Mouse (Mus musculus) gonadal fat pad, adult 2 months (tissue): Measurements from ENCODE around the gene Sap30bp. TPM values are rescaled to one million over a fixed set of nuclear protein-coding genes. Genes with fewer than 3 reads are reported as not detected.

Experiments
- DNase-seq: peaks from one replicate; pipeline ENCODE4 v3.0.0-alpha.2; 2012; ENCODE audit warnings: low read depth
- polyA plus RNA-seq: library from polyadenylated mRNA; depleted of rRNA; stranded (reverse); fragments of >200 nt; gene quantifications from 2 replicates; pipeline ENCODE4 v1.2.3, GENCODE M21; 2012

Gene Sap30bp
- polyA plus RNA-seq, 1 experiment: 25.2 TPM

DNA sequence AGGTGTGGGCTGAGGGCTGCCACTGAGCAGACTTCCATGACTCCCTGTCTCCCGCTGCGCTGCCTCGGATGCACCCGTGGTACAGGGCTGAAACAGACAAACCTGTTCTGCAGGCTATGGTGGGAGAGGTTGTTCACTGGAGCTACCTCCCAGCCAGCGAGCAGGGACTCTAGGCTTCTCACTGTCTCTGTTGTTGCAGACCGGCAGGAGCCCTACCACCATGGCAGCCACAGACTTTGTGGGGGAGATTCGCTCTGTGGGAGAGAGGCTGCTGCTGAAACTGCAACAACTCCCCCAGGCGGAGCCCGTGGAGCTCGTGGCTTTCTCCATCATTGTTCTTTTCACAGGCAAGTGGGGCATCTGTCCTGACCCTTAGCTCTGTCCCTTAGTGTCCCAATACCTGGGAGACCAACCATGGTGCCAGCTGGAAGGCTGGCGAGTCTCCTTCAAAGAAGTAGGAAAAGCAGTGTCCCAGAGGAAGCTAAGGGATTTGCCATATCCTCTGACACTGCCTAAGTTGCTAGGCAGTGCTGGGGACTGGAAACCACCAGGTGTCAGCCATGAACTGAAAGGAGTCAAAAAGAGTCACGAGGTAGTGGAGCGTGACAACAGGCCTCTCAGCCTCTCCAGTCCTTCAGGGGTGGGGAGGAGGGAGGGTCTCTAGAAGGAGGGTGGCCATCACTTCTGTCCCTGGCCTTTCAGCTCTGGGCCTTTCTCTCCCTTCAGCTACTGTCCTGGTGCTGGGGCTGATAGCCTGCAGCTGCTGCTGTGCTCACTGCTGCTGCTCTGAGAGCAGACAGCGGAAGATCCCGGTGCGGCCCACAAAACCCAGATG, 27.9 kb upstream of the Sap30bp start:
- DNase-seq: no peak

GRCm38 (mm10) chr11:115906116-115906515, 27.0 kb upstream of the Sap30bp start:
- no peak for DNase-seq

GRCm38 (mm10) chr11:115906521-115906920, 26.6 kb upstream of the Sap30bp start:
- no peak for DNase-seq

GRCm38 (mm10) chr11:115911134-115911561, 21.9 kb upstream of the Sap30bp start:
- DNase-seq: no peak

DNA sequence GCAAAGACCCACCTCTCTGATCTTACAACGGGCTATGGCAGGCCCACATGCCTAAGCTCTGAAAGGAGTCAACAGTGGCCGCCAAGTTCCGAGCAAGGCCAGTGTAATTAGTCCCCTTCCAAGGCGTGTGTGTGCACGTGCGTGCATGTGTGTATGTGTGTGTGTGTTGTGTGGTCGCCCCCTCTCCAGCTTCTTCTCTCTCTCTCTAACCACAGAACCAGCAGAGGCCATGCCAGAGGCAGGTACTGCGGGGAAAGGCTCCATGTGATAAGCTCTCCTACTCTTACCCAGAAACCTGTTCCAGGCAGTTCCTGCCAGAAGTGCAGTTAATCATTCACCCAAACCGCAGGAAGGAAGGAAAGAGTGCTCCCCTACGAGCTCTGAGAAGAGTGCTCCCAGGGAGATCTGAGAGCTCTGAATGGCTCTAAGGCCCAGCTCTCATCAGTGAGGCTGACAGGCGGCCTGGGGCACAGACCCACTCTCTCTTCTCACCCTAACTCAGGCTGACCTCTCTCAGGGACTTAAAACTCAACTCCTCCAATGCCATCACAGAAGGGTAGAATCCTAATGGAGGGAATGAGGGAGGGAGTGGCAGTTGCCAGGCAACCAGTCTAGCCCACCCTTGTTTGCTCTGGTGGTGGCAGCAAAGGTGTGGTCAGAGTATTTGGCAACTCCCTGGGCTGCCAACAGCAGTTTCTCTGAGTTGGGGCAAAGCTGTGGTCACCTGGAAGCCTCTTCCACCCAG, 21.3 kb upstream of the Sap30bp start, which contains the start of gene Smim6:
Gene Smim6 (plus strand): TSS at position 386 of the 745 bp plus-strand sequence.
- no peak for DNase-seq

- no peak for DNase-seq
These were observed 16.5 kb upstream of the Sap30bp start for GRCm38 (mm10) chr11:115916579-115916978.

DNA sequence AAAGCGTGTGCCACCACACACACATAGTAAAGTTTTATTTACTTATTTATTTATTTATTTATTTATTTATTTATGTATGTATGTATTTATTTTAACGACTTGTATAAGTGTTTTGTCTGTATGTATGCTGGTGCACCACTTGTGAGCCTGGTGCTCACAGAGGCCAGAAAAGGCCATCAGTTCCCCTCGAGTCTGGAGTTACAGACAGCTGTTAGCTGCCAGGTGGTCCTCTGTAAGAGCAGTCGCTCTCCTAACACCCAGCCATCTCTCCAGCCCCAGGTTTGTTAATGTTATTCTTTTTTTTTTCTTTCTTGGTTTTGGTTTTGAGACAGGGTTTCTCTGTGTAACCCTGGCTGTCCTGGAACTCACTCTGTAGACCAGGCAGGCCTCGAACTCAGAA, 14.4 kb upstream of the Sap30bp start:
- DNase-seq: no peak

DNA sequence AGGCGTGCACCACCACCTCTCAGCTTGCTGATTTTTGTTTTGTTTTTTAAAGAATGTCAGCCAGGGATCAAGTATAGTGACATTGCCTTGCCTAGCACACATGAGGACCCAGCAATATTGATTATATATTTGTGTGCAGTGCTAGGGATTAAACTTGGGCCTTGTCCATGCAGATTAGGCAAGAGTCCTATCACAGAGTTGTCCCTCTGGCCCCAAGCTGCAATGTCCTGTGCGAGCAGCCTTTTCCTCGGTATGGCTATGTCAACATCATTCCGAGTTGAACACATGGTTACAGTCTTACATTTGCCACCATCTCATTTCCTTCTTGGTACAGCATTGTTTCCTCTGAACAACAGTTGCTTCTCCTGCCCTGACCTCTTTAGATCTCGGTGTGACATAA, 14.0 kb upstream of the Sap30bp start:
- no peak for DNase-seq

GRCm38 (mm10) chr11:115920110-115920818, 12.8 kb upstream of the Sap30bp start:
- DNase-seq: no peak

GRCm38 (mm10) chr11:115921986-115922385, 11.1 kb upstream of the Sap30bp start:
- DNase-seq: no peak

DNA sequence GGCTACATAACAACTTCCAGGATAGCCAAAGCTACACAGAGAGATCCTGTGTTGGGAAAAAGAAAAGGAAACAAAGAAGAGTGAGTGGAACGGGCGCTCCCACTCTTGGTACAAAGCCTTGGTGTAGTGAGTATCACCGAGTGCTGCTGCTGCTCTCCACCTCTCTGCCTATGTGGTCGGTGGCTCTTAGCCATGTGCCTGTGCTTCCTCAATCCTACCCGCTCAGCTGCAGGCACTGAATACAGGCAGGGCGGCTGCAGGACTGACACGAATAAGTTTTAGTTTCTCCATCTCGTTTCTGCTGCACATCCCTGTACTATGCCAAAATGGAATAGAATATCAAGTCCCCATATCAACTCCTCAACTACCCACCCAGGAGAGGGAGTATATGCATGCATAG, 4.1 kb upstream of the Sap30bp start:
- no peak for DNase-seq

DNA sequence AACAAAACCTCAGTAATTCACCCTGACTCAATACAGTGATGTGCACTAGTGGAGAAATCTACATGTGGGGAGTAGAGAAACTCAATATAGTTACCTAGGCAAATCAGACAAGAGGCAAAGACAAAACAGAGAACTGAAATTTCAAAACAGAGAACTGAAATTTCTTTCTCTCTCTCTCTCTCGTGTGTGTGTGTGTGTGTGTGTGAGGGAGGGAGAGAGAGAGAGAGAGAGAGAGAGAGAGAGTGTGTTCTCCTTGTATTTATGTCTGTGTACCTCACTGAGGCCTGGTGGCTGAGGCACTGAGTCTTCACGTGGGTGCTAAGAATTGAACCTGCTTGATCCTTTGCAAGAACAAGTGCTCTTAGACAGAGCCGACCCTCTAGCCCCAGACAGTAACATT, 3.3 kb upstream of the Sap30bp start:
- DNase-seq: no peak

DNA sequence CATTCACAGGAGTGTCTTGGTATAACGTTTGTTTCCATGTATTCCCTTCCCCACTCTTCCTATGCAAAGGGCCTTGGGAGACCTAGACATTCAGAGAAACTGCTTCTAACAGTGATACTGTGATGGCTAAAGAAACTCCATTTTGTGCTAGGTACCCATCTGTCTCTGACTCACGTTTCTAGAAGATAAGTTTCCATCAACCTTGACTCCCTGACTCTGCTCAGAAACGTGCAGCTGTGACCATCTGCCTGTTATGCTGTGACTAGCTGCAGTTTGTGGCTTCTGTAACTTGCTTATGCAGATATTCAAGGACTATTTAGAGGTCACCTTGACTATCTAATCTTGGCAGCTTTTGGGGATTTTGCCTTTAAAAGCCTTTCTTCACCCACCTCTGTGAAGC, 1.8 kb upstream of the Sap30bp start:
- DNase-seq: no peak

DNA sequence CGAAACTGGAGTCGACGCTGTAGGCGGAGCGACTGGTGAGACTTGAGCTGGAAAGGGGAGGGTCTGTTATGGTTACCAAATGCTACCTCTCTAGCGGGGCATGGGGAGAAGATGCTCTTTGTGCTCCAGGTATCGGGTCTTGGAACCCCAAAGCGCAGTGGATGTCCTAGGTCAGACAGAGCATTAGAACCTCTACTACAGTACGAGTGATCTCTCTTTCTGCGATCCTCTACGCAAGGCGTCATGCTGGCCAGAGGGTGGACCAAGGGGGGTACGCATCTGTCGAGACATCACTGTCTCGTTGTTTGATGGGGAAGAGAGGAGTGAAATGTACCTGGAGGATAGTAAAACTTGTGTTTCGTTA, 647 bp downstream of the Sap30bp start:
- DNase-seq: no peak

DNA sequence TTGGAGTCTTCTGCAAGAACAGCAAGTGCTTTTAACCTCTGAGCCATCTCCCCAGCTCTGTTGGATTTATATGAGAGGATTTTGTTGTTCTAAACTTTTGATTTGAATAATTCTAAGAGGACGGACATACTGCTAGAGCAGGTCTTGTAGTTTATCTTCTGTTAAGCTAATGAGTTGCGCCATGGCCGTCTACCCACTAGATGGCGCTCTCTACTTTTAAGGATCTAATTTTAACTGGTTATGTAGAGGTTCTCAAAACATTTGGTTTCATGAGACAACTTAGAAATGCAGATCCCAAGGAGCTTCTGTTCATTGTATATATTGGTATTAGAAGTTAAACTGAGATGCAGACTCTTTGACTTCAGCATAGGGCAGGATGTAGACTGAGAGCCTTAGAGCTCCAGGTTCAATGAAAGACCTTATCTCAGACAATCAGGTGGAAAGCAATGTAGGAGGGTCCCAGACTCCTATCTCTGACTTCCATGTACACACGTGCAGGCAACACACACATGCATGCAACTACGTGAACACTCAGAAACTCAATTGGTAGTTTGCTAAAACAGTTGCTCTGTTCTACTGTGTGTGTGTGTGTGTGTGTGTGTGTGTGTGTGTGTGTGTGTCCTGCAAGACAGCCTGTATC, 6.7 kb downstream of the Sap30bp start:
- no peak for DNase-seq

DNA sequence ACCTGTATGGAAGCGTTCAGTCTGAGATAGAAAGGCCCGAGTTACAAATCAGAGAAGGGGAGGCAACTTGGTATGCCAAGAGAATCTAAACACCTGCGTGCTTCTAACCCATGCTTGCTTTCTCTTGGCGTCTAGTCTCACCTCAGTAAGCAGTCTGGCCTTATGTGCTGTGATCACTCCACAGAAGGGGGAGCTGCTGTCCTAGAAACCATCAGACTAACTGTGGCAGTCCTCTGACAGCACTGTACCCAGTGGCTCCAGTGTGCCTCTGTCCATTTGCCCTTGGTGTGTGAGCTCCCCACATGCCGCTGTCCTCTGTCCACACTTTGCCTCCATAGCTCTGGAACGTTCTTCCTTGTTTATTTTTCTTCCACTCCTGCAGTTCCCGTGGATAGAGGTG, 8.9 kb downstream of the Sap30bp start:
- no peak for DNase-seq

- no peak for DNase-seq
These were observed 12.2 kb downstream of the Sap30bp start for GRCm38 (mm10) chr11:115945247-115945646.

DNA sequence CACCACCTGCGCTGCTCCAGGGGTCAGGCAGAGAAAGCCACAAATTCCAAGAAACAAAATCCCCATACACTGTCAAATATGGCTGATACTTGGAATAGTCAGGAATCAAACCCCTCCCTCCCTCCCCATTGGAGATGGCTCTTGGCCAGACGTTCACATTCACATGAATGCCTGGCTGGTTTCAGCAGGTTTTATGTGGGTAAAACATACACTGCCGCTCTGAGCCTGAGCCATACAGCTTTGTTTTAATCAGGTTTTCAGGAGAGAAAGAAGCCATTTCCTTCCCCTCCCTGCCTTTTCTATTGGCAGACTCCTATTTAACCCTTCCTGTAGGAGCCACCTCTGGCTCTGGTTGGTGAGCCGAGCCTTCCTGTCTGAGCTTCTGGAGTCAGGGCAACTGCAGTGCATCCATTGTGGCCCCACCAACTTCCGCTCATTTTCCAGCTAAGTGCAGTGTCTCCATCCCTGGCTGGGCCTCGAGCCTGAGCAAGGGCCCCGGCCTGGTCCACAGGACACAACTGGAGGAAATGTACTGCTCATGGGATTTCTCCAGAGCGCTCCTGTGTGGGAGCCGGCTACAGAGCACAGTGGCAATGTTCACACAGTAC, 13.2 kb downstream of the Sap30bp start:
- no peak for DNase-seq

DNA sequence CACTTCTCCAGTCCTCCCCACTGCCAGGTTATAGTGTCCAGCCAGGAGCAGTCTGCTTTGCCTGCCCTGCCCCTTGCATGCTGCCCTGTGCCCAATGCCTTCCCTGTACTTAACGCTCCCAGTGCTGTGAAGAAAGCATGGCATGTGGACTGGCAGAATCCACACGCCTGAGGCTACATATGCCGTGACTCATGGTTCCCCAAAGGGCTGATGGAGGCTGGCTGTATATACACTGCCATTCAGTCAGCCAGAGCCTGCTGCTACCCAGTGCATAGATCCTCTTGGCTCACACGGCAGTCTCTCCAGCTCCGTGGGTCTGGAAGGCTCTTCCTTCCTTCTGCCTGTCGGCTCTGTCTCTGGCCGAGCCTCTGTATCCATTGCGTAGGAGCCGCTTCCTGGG, 15.2 kb downstream of the Sap30bp start:
- DNase-seq: no peak

GRCm38 (mm10) chr11:115950719-115951118, 17.6 kb downstream of the Sap30bp start:
- DNase-seq: no peak

- DNase-seq: no peak
These were observed 21.6 kb downstream of the Sap30bp start for GRCm38 (mm10) chr11:115954712-115955111.
